Mouse (Mus musculus): ENCODE measurements at regions not wholly inside any gene's neighbourhood (a gene's known extent, or its start where the extent isn't known, plus 50 kb on each side); places are given as distances from the start of the nearest gene placed in this dataset.

- no peak for DNase-seq
Observed at GRCm38 (mm10) chr17:81180813-81181424, 116.0 kb upstream of the Thumpd2 start.

- DNase-seq = no peak
Observed at GRCm38 (mm10) chr17:81176306-81176705, 111.4 kb upstream of the Thumpd2 start.

GRCm38 (mm10) chr17:81175877-81176276, 111.0 kb upstream of the Thumpd2 start:
- no peak for DNase-seq

GRCm38 (mm10) chr17:81172943-81173342, 108.1 kb upstream of the Thumpd2 start:
- DNase-seq = no peak

- DNase-seq = no peak
Observed at GRCm38 (mm10) chr17:81169118-81169517, 104.2 kb upstream of the Thumpd2 start.

- DNase-seq = no peak
Observed at GRCm38 (mm10) chr17:81150730-81151129, 85.8 kb upstream of the Thumpd2 start.

GRCm38 (mm10) chr17:81134702-81135101, 69.8 kb upstream of the Thumpd2 start:
- no peak for DNase-seq

- peak; percentile 23 for DNase-seq
Observed at GRCm38 (mm10) chr17:81133227-81133626, 68.3 kb upstream of the Thumpd2 start.
